Mouse (Mus musculus) liver, adult (tissue): ENCODE results near the gene Jmy.

Experiments used
- GATA4 ChIP-seq: IDR thresholded peaks from 2 replicates; pipeline ENCODE4 v1.6.1; 2014; ENCODE audit warnings: mild to moderate bottlenecking, low read length; ENCODE audit not compliant: insufficient replicate concordance

Gene Jmy

DNA sequence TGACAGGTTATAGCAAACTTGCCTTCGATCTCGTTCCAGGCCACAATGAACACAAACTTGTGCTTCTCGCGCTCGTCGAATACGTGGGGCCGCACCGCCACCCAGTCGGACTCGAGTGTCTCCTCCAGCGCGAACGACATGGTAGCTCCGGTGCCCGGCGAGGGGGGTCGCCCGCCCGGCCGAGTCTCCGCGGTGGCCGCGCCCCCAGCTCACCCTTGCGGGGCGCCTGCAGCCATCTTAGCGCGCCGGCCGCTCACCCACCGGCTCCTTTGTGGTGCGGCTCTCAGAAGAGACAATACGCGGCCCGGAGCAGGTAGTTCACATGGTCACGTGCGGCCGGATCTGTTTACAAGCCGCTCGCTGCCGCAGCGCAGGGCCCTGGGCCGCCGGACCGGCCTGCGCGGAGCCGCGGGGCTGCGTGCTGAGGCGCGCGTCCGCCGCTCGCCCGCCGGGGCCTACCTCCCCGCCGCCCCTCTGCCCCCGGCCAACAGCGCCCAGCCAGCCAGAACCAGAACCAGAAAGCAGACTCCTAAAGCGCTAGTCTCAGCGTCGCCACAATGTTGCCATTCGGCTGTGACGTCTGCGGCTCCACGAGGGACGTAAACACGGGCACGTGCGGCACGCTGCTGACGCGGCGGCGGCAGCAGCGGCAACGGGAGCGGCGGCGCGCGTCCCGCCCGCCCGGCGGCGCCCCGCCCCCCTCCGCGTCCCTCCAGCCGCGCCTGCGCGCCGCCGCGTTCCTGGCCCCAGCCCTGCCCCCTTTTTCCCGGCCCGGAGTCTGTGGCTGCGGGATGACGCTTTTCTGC lies at the start of gene Jmy:
Gene Jmy, minus strand, starts transcription at position 642 of the 806 bp plus-strand sequence.
- no peak for TF ChIP-seq GATA4

DNA sequence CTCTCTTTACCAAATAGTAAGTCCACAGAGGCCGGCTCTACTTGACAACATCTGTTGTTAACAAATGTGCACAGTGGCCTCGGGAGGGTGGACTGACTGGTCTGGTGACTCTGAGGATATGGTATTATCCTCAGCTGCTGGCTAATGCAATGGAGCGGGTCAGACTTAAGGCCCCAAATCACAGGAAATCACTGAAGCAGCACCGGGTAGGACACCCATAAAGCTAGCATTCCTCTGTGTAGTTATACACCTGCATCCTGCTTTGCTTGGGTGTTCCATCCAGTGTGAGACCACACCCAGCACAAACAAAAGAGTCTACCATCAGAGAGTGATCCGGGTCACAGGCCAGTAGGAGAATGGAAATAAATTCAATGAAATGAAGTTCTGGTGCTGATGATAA lies 48.0 kb upstream of the Jmy start:
- no peak for TF ChIP-seq GATA4

DNA sequence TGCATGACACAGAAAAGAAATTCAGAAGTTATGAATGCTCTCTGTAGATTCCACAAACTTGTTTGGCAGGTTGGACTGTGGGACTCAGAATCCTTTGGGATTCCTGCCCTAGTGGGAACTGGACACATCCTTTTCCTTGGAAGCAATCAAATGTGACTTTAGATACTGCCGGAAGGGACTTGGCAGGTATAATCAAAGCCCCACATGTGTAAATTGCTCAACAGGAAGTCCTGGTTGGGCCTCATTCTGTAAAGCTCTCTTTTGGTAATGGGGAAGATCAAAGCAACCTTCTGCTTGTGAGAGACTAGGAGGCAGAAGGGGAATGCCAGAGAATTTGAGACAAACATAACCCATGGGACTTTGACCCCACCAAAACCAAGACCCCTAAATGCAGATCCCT lies 46.4 kb upstream of the Jmy start:
- TF ChIP-seq GATA4, result no peak

DNA sequence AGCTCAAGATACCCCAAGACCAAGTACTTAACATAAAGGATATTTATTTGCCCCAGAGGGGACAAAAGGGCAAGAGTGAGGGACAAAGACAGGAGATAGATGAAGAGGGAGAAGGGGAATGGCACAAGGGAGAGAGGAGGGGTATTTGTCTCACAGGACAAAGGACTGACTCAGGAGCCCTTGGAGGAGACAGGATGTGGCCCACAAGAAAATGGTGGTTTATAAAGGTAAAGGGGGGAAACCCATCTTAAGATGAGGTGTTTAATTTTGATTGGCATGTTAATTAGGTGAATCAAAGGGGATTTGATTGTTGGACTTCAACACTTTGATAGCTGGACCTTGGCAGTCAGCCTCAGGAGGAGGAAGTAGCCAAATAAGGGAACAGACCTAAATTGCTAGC lies 44.7 kb upstream of the Jmy start:
- TF ChIP-seq GATA4, result no peak

DNA sequence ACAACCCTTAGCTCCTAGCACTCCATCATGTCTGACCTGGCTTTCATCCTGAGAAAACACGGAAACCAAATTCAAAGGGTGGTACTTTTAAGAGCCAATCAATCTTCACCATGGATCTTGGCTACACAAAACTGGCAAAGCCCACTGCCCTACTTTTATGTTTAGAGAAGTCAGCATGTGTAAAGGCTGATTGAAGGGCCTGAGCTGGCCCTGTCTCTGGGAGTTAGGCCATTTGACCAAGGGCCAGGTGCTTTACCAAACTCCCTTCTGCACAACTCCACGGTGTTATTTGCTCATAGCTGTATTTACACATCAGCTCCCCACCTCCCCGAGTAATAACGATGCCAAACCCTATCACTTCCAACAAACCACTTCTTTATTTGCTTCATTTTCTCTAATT lies 39.7 kb upstream of the Jmy start:
- TF ChIP-seq GATA4, result no peak

DNA sequence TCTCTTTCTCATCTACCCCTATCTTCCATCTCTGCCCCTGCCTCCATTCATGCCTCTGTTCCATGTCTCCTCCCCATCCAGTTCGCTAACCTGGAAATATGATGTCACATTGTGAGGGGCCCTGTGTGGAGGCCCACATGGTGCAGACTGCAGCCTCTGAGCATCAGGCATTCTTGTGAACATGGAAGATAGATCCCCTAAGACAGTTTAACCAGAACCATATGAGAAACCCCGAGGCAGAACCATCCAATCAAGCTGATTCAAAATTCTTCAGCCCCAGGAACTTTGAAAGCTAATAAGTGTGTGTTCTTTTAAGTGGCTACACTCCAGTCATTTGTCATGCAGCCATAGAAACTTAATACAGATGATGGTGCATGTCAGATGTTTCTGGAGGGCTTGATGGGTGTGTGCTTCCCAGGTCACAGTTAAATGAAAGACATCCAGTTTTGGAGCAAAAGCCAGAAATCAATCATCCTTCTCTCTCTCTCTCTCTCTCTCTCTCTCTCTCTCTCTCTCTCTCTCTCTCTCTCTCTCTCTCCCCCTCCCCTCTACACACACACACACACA lies 19.2 kb upstream of the Jmy start:
- no peak for TF ChIP-seq GATA4

DNA sequence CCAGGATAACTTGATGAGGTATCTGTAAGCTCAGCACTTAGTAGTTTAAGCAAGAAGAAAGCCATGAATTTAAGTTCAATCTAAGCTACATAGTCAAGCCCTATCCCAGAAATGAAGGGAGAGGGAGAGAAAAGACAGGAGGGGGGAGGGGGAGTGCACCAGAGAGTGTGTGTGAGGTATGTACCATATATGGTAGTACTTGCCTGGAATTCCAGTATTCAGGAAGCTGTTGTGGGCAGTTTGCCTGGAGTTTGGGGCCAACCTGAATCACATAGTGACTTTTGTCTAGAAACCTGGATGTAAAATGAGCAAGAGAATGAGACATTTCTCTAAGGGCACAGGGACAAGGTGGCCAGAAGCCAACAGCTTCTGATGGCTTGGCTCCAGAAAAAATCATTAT lies 17.6 kb upstream of the Jmy start:
- TF ChIP-seq GATA4, result no peak

DNA sequence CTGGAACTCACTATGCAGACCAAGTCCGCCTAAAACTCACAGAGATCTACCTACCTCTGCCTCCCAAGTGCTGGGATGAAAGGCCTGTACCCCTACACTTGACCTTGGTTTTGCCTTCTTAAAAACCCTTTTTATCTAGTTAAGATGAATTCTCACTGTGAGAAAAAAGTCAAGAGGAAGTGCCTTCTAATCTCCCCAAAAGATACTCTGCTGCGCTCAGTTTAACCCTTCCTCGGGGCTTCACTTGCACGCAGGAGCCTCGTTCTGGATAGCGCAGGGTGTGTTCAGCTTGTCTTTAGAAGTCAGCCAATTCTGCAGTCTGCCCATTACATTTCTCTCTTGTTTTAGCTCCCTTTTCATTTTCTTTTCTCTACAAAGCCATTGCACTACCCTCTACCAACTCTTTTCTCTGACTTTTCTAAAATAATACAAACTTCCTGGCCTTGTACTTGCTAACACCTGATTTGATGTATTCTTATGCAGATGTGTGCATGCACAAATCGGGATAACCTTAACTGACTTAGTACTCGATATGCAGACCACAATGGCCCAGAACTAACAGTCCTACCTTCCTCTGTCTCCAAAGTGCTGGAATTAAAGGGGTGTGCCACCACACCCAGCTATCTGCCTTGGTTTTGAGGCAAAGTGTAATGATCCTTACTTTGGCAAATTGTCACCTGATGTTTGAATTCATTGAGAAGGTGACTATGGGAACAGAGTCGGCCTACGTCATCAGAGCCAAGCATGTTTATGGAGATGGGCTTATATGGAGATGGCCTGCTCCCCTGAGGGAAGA lies 14.6 kb upstream of the Jmy start:
- TF ChIP-seq GATA4, result no peak

DNA sequence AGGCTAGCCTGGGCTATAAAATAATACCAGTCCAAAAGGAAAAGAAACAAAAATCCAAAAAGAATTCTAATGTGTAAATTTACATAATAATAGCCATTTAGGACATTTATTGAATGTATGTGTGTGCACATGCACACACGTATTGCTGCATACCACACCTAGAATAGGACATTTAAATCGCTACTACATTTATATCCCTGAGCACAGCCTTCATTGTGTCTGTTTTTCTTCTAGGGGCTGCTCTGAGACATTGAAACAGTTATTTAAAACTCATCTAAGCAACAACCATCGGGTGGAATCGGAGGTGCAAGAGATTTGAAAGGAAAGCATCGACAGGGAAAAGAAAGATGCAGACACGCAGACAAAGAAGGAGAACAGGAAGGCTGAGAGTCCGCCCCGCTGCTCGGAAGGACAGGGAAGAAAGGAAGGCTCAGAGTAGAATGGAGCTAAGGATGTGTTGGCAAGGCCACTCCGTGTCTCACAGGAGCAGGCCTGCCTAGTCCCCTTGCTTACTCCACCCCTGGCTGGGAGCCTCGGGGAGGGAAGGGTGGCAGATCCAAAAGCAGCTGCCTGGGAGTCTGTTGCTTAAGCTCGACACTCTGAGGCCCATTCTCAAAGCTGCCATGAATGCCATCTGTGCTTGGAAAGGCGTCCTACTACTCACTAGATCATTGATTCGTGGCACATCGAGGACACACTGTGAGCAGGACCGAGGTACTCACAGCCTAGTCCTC lies 11.0 kb upstream of the Jmy start:
- TF ChIP-seq GATA4, result no peak

DNA sequence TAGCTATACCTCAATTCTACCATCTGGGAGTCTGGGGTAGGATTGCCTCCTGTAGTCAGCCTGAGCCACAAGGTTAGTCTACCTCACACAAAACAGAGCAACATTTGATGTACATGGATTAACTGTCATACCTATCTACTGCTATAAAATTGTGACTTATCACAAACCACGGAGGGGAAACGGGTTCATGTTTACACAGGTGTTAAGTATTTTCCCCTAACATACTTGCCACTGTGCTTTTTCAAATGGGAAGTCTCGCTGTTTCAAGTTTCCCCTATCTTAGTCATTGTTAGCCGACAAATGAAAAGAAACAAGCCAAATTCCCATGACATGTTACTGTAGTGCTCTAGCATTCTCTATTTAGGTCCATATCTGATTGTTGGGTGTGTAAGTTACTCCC lies 2.1 kb upstream of the Jmy start:
- TF ChIP-seq GATA4, result no peak

DNA sequence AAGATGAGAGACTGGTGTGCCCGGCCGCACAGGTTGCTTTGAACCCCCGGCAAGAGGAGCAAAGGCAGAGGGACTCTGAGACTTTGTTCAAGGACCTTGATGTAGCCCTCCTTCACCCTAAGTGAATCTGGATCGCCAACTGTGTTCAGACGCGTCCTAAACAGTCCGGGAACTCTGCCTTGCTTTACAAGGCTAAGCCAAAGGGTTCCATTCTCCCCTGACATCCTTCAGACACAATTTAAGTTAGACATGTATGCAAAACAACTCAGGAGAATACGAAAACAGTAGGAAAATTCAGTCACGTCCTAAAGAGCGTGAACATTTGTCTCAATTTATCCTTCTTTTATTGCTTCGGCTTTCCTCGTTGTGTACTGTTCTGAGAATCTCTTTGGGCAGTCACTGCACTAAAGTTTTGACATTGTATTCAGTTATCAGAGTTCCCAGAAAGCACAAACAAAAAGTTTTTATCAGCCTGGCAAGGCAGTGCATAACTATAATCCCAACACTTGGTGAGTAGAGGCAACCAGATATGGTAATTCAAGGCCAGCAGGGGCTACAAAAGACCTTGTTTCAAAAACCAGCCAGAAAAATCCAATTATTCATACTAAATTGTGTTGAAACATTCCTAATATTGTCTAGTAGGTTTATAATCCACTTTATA lies 495 bp upstream of the Jmy start:
- TF ChIP-seq GATA4, result no peak

DNA sequence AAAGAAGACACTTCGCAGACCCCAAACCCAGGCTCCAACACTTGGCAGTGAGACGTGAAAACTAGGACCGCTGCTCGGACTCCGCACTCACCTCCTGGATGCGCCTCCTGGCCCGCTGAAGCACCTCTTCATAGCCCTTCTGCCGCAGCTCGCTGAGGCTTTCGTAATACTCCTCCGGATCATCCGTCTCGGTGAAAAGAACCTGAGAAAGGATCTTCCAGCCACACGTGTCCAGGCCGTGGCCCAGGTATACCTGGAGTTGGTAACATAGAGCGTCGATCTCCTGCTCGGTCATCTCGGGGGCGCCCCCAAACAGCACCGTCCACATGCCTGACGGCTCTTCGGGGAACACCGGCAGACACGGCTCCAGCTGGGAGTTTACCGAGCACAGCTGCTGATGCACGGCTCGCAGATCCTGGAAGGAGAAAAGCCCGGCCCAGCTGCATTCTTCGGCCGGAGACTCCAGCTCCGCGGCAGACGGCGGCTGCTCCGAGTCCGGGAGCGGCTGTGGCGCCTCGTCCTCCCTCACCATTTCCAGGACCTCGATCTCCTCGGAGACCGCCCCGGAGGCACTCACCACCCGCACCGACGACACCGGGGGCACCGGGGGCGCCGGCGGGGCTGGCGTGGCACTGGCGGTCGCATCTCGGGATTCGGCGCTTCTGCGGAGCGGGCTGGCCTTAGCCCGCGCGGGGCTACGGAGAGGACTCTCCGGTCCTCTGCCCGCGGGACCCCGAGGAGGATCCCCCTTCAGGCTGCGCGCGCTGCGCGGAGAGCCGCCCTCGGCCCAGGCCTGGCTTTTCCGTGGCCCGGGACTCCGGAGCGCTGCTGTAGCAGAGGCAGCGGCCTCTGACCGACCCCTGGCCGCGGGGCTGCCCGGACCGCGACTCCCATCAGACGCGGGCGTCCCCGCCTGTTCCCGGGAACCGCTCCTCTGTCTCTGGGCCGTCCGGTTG lies 1.1 kb downstream of the Jmy start:
- TF ChIP-seq GATA4, result no peak

DNA sequence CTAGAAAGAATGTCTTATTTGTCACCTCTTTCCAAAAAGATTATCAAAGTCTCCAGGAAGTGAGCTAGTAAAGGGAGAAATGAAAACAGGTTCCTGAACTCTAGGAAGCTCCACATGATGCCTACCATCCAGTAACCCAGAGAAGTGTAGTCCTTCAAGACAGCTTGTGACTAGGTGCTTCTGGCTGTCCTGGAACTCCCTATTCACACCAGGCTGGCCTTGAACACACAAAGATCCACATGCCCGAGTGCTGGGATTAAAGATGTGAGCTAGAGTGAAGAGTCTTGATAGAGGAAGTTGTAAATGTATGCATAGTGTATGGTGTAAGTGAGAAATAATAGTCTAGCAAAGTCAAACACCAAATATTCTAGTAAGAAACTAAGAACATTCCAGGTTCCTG lies 2.6 kb downstream of the Jmy start:
- TF ChIP-seq GATA4, result no peak

DNA sequence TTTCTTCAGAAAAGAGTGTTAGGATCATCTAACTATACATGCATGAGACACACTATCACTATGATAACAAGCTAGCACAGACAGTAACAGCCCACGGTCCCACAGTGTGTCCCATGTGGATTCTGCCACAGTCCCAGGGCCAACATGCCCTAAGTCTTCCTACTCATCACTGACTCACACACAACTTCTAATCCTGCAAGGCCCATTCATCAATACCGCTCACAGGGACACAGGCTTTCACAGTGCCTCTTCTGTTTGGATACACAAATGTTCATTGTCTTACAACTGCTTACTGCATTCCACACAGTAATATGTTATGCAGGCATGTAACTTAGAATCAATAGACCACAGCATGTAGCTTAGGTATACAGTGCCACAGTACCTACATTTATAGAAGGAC lies 11.1 kb downstream of the Jmy start:
- no peak for TF ChIP-seq GATA4

DNA sequence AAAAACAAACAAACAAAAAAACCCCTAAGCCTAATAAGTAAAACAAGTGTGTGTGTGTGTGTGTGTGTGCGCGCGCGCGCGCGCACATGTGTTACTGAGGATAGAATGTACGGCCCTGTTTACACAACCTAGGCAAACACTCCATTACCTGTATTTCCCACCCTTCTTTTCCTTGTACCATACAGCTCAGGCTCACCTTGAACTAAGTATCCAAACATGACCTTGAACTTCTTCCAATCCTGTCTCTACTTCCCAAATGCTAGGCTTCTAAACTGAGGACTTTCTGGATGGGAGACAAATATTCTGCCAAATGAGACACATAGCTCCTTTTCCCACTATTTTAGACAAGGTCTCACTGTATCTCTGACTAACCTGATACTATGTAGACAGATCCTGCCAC lies 11.9 kb downstream of the Jmy start:
- no peak for TF ChIP-seq GATA4
